Mouse (Mus musculus) right cerebral cortex, postnatal 36 days (tissue): ENCODE results near the gene Mus81.
"Not testable (repeated sequence)": the region's sequence is repeated elsewhere in the genome, so short reads cannot be mapped to it uniquely, and the experiment has no call there.

Experiments used
- DNase-seq, 2 experiments: peaks; one replicate each; pipeline ENCODE4 v3.0.0; 2022; ENCODE audit warnings: low spot score in 2 of 2, mixed read lengths in 1 of 2

Mus81 gene

GRCm38 (mm10) chr19:5492641-5493040 is 4.4 kb upstream of the Mus81 start:
- no peak for DNase-seq

GRCm38 (mm10) chr19:5490898-5491708 is 2.9 kb upstream of the Mus81 start:
- peak; percentile 73 to 82 for DNase-seq

- DNase-seq, result peak; percentile 95 to 96
Measured at GRCm38 (mm10) chr19:5490313-5490897, 2.2 kb upstream of the Mus81 start, which contains the start of gene Cfl1. Gene Cfl1 (plus strand): TSS chr19:5490455.

GRCm38 (mm10) chr19:5489721-5490120 is 1.5 kb upstream of the Mus81 start:
- DNase-seq, result not testable (repeated sequence)

GRCm38 (mm10) chr19:5488878-5489571 is 823 bp upstream of the Mus81 start:
- peak; percentile 97 for DNase-seq

GRCm38 (mm10) chr19:5486771-5487170 is 1.4 kb downstream of the Mus81 start:
- no peak for DNase-seq

GRCm38 (mm10) chr19:5486286-5486685 is 1.9 kb downstream of the Mus81 start:
- DNase-seq, result no peak

GRCm38 (mm10) chr19:5485821-5486220 is 2.4 kb downstream of the Mus81 start:
- no peak for DNase-seq

GRCm38 (mm10) chr19:5485371-5485770 is 2.8 kb downstream of the Mus81 start:
- DNase-seq, result no peak

GRCm38 (mm10) chr19:5484496-5484895 is 3.7 kb downstream of the Mus81 start:
- no peak for DNase-seq

GRCm38 (mm10) chr19:5483386-5484359 is 4.5 kb downstream of the Mus81 start:
- no peak for DNase-seq

GRCm38 (mm10) chr19:5481398-5481797 is 6.8 kb downstream of the Mus81 start:
- no peak for DNase-seq

GRCm38 (mm10) chr19:5480016-5480415 is 8.2 kb downstream of the Mus81 start:
- DNase-seq, result no peak

- no peak for DNase-seq
Measured at GRCm38 (mm10) chr19:5477668-5478300, 10.4 kb downstream of the Mus81 start.

GRCm38 (mm10) chr19:5477004-5477667 is 11.1 kb downstream of the Mus81 start:
- no peak for DNase-seq

- no peak for DNase-seq
Measured at GRCm38 (mm10) chr19:5475069-5475714, 13.0 kb downstream of the Mus81 start.

GRCm38 (mm10) chr19:5474281-5475068 is 13.7 kb downstream of the Mus81 start:
- DNase-seq, result no peak

- DNase-seq, result peak in 1 of 2 experiments; percentile 48
Measured at GRCm38 (mm10) chr19:5473720-5474119, 14.5 kb downstream of the Mus81 start, which contains the start of gene Efemp2. Gene Efemp2 (plus strand): TSS chr19:5473954.

GRCm38 (mm10) chr19:5472857-5473256 is 15.3 kb downstream of the Mus81 start:
- no peak for DNase-seq
